Mouse (Mus musculus): ENCODE measurements around the gene Gpr39. TPM values are rescaled to one million over a fixed set of nuclear protein-coding genes. Genes with fewer than 3 reads are reported as not detected.

Gpr39 gene
- polyA plus RNA-seq, 1 experiment: not detected

DNA sequence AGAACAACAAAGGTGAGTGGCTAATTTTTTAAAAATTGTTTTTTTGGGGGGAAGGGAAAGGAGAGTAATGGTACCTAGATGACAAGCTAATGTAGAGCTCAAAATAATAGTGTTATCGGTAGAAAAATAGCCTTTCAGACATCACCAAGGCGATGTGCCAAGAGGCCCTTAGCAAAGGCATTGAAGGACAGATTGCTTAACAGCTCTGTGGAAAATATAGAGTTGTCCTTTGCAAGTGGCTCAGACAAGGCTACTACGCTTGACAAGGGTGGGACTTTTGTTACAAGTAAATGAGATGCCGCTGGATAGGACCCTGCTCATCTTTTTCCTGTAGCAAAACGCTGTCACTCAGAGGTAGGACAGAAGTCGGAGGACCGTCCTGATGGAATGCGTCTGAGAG lies 25.5 kb downstream of the Gpr39 start:
- WGBS: 80% methylated on average over 8 of the region's 8 CpGs
- Histone ChIP-seq H3K4me1 (ENCODE audit: control insufficient read depth, insufficient read depth, low read length) (no peaks in the 10 kb centered on the region), H3K27ac (ENCODE audit: control insufficient read depth, insufficient read depth, low read depth, low read length, poor library complexity) (no peak overlapping the region), H3K4me3 (replicated peaks; ENCODE audit: control insufficient read depth, low read depth, low read length) (no peak overlapping the region)
- no peak for TF ChIP-seq POLR2A (IDR thresholded peaks at IDR 0.05; ENCODE audit: borderline replicate concordance, control insufficient read depth, low read depth, low read length)
- TF ChIP-seq CTCF (IDR thresholded peaks at IDR 0.05; ENCODE audit: control insufficient read depth, insufficient read depth, low read length): no peak

DNA sequence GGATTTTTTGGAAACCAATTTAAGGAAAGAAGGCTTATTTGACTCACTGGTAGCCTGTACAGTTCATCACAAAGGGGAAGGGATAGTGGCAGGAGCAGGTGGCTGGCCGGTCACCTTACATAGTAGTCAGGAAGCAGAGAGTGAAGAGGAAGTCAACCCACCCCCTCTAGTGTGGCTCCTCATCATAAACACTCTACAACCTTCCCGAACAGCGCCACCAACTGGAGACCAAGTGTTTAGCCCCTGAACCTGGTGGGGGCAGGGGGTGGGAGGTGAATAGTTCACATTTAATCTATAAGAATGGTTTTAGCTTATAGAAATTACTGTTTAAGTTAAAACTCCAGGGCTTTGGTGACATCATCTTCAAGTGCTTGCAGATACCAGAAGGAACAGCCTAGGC lies 28.6 kb downstream of the Gpr39 start:
- Histone ChIP-seq H3K4me1 (ENCODE audit: control insufficient read depth, insufficient read depth, low read length) (no peaks in the 10 kb centered on the region), H3K27ac (ENCODE audit: control insufficient read depth, insufficient read depth, low read depth, low read length, poor library complexity) (no peak overlapping the region), H3K4me3 (replicated peaks; ENCODE audit: control insufficient read depth, low read depth, low read length) (no peak overlapping the region)
- TF ChIP-seq CTCF (IDR thresholded peaks at IDR 0.05; ENCODE audit: control insufficient read depth, insufficient read depth, low read length) (no peak), POLR2A (IDR thresholded peaks at IDR 0.05; ENCODE audit: borderline replicate concordance, control insufficient read depth, low read depth, low read length) (no peak)
- 55% methylated on average over 3 of the region's 3 CpGs for WGBS

DNA sequence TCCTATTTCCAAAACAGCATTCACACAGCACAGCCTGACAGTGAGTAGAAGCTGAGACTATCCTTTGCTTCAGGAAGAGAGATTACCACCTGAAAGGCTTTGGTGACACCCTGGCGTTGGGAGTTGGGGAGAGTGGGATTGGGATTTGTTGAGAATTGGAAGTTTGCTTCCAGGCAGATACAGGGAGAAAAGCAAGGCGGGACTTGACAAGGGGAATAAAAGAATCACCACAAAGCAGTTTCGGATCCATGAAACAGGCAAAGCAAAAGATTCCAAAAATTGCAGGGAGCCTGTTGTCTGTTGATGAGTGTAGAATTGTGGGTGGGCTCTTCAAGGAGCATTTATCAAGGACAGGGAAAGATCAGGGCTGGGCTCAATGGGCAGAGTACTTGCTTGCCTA lies 38.5 kb downstream of the Gpr39 start:
- Histone ChIP-seq H3K27ac (ENCODE audit: control insufficient read depth, insufficient read depth, low read depth, low read length, poor library complexity) (no peak overlapping the region), H3K4me3 (replicated peaks; ENCODE audit: control insufficient read depth, low read depth, low read length) (no peak overlapping the region), H3K4me1 (ENCODE audit: control insufficient read depth, insufficient read depth, low read length) (no peaks in the 10 kb centered on the region)
- whole genome bisulfite sequencing: 82% methylated on average over 3 of the region's 3 CpGs
- no peak for TF ChIP-seq POLR2A (IDR thresholded peaks at IDR 0.05; ENCODE audit: borderline replicate concordance, control insufficient read depth, low read depth, low read length)
- TF ChIP-seq CTCF (IDR thresholded peaks at IDR 0.05; ENCODE audit: control insufficient read depth, insufficient read depth, low read length): no peak

DNA sequence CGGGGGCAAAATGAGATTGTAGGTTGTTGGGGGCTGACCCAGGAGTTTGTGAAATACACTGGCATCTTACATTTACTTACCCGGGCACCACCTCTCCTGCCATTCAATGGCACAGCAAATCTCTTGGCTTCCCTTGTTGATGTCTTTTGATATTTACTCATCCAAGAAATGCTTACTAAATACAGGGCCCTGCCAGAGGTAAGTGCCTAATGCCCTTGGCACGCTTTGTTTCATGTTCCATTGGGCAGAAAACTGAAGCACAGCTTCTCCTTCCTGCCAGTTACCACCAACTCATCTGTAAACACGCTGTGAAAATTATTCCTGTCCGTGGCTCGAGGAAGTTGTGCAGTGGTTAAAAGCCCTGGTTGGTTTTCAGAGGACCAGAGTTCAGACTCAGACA lies 39.4 kb downstream of the Gpr39 start:
- WGBS: 37% methylated on average over 6 of the region's 6 CpGs
- no peaks in the 10 kb centered on the region for H3K4me1 ChIP-seq (ENCODE audit: control insufficient read depth, insufficient read depth, low read length)
- no peak for TF ChIP-seq POLR2A (IDR thresholded peaks at IDR 0.05; ENCODE audit: borderline replicate concordance, control insufficient read depth, low read depth, low read length)
- no peak for TF ChIP-seq CTCF (IDR thresholded peaks at IDR 0.05; ENCODE audit: control insufficient read depth, insufficient read depth, low read length)
- no peak overlapping the region for H3K27ac ChIP-seq (ENCODE audit: control insufficient read depth, insufficient read depth, low read depth, low read length, poor library complexity)
- no peak overlapping the region for H3K4me3 ChIP-seq (replicated peaks; ENCODE audit: control insufficient read depth, low read depth, low read length)

DNA sequence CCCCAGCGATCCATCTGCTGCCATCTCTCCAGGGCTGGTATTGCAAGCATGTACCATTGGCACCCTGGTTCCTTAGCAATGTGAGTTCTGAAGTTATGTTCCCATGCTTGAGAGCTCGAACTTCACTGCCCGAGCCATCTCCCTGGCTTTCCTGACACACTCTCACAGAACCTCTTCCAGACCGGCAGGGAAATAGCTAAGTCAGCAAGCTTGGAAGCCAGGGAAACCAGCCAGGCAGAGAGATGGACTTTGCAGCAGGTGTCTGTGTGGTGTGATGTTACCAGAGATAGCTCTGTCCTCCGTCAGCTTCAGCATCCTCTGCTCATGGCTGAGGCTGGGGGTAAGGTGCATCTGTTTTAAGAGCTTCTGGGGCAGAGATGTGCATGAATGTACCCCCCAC lies 41.1 kb downstream of the Gpr39 start:
- Histone ChIP-seq H3K4me1 (ENCODE audit: control insufficient read depth, insufficient read depth, low read length) (no peaks in the 10 kb centered on the region), H3K27ac (ENCODE audit: control insufficient read depth, insufficient read depth, low read depth, low read length, poor library complexity) (no peak overlapping the region), H3K4me3 (replicated peaks; ENCODE audit: control insufficient read depth, low read depth, low read length) (no peak overlapping the region)
- 74% methylated on average over 5 of the region's 5 CpGs for WGBS
- no peak for TF ChIP-seq POLR2A (IDR thresholded peaks at IDR 0.05; ENCODE audit: borderline replicate concordance, control insufficient read depth, low read depth, low read length)

DNA sequence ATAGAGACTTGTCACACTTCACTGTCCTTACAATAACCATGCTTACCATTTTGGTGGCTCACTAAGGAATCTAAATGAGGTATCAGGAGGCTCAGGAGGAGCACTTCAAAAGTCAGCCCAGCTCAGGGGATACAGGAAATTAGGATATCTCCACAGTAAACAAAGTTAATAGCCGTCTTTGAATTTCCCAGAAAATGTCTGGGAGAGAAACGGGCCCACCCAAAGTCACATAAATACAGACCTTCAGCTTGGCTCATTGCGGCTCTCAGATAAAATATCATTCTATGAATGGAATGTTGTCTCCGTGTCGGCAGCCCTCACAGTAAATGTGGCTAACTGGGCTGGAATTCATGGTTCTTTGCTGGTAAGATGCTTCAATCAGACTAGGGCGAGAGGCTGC lies 42.3 kb downstream of the Gpr39 start:
- 80% methylated on average over 6 of the region's 6 CpGs for WGBS
- Histone ChIP-seq H3K4me1 (ENCODE audit: control insufficient read depth, insufficient read depth, low read length) (no peaks in the 10 kb centered on the region), H3K27ac (ENCODE audit: control insufficient read depth, insufficient read depth, low read depth, low read length, poor library complexity) (no peak overlapping the region), H3K4me3 (replicated peaks; ENCODE audit: control insufficient read depth, low read depth, low read length) (no peak overlapping the region)
- TF ChIP-seq POLR2A (IDR thresholded peaks at IDR 0.05; ENCODE audit: borderline replicate concordance, control insufficient read depth, low read depth, low read length) (no peak), CTCF (IDR thresholded peaks at IDR 0.05; ENCODE audit: control insufficient read depth, insufficient read depth, low read length) (no peak)

DNA sequence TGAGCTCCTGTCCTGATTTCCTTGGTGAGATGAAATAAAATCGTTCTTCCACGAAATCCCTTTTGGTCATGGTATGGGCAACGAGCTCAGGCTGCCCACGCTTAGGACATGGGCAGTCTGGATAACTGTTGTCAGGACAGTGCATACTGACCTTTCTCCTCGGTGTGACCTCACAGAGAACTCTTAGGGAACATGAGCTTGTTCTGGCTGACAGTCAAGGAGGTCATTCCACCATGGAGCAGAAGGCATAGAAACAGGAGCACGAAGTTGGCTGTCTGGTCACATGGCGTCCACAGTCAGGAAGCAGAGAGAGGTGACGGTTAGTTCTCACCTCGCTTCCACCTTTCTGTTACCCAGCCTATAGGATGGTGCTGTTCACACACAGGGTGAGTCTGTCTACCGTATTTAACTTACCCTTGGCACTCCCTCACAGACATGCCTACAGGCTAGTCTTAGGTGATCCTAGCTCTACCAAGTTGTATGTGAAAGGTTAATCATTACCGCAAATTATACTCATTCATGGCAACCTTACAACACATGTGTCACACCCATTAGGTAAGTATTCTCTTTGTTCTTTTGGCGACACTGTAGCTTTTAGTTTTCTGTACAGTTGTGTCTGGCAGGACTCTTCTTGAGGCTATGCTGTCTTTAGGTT lies 44.4 kb downstream of the Gpr39 start:
- TF ChIP-seq POLR2A (IDR thresholded peaks at IDR 0.05; ENCODE audit: borderline replicate concordance, control insufficient read depth, low read depth, low read length): no peak
- no peak for TF ChIP-seq CTCF (IDR thresholded peaks at IDR 0.05; ENCODE audit: control insufficient read depth, insufficient read depth, low read length)
- WGBS: 80% methylated on average over 12 of the region's 12 CpGs

DNA sequence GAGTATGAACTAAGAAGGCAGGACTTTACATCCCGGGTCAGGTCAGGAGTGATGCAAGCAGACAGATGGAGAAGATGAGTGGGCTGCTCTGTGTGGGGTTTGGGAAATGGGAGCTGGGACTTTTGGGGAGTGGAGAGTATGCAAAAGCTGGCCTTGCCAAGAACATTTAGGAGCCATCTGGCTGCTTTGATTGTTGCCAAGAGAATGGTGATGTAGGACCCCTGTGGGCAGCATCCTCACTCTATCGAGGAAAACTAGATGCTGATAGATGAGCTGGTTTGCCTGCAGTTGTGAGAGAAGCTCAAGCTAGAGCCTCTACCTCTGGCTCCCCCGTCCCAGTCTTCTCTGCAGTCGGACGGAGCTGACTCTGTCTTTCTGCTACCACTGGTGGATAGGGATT lies 47.5 kb downstream of the Gpr39 start:
- H3K4me3 ChIP-seq (replicated peaks; ENCODE audit: control insufficient read depth, low read depth, low read length): no peak overlapping the region
- TF ChIP-seq CTCF (IDR thresholded peaks at IDR 0.05; ENCODE audit: control insufficient read depth, insufficient read depth, low read length) (no peak), POLR2A (IDR thresholded peaks at IDR 0.05; ENCODE audit: borderline replicate concordance, control insufficient read depth, low read depth, low read length) (no peak)
- no peak overlapping the region for H3K27ac ChIP-seq (ENCODE audit: control insufficient read depth, insufficient read depth, low read depth, low read length, poor library complexity)
- WGBS: 74% methylated on average over 5 of the region's 5 CpGs
- H3K4me1 ChIP-seq (ENCODE audit: control insufficient read depth, insufficient read depth, low read length): no peaks in the 10 kb centered on the region

More for the DNA sequence above, 44.4 kb downstream of the Gpr39 start:
- Histone ChIP-seq H3K27ac (ENCODE audit: control insufficient read depth, insufficient read depth, low read depth, low read length, poor library complexity) (no peak overlapping the region), H3K4me3 (replicated peaks; ENCODE audit: control insufficient read depth, low read depth, low read length) (no peak overlapping the region), H3K4me1 (ENCODE audit: control insufficient read depth, insufficient read depth, low read length) (no peaks in the 10 kb centered on the region)

DNA sequence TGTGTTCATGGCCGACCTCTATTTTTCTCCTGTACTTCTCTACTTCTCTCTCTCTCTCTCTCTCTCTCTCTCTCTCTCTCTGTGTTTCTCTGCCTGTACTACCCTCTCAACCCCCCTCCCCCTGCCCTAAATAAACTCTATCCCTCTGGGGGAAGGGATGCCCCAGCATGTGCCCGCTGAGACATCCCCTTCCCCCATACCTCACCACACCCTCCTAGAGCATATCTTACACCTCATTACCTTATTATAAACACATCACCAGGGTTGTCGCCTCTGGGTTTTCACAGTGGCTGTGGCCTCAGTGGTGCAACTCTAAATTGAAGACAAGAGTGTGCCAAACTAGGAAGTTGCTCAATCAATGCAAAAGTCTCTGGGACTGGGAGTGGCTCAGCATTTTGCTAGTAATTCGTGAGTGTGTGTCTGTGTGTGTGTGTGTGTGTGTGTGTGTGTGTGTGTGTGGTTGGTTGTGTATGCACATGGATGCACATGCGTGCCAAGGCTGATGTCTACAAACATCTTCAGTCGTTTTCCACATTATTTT lies 52.3 kb downstream of the Gpr39 start:
- Histone ChIP-seq H3K4me1 (ENCODE audit: control insufficient read depth, insufficient read depth, low read length) (no peaks in the 10 kb centered on the region), H3K4me3 (replicated peaks; ENCODE audit: control insufficient read depth, low read depth, low read length) (no peak overlapping the region), H3K27ac (ENCODE audit: control insufficient read depth, insufficient read depth, low read depth, low read length, poor library complexity) (no peak overlapping the region)
- TF ChIP-seq CTCF (IDR thresholded peaks at IDR 0.05; ENCODE audit: control insufficient read depth, insufficient read depth, low read length) (no peak), POLR2A (IDR thresholded peaks at IDR 0.05; ENCODE audit: borderline replicate concordance, control insufficient read depth, low read depth, low read length) (no peak)
- WGBS: 48% methylated on average over 6 of the region's 6 CpGs

Measured in bone marrow, adult 2 months (tissue).